Mouse (Mus musculus) embryonic facial prominence, embryonic 15.5 days (tissue): ENCODE results near the gene Bcam. TPM values are rescaled to one million over a fixed set of nuclear protein-coding genes. Genes with fewer than 3 reads are reported as not detected.

ENCODE experiments used
- ATAC-seq: fragments of 200-750 bp; cut with Nextera tagmentation; 2 replicates; pipeline ENCODE4 v1.8.0; 2017; ENCODE audit warnings: low read depth, moderate TSS enrichment; ENCODE audit not compliant: insufficient number of reproducible peaks, low FRiP score, low TSS enrichment
- H3K27ac ChIP-seq: fragments of 300-500 bp; sonication (generic); replicated peaks from 2 replicates; pipeline ENCODE4 v1.5.1; 2015; ENCODE audit warnings: mild to moderate bottlenecking, inconsistent platforms
- H3K27me3 ChIP-seq: fragments of 300-500 bp; sonication (generic); 2 replicates; pipeline ENCODE4 v1.6.1; 2015; ENCODE audit warnings: inconsistent platforms
- H3K36me3 ChIP-seq: fragments of 300-500 bp; sonication (generic); 2 replicates; pipeline ENCODE4 v1.6.1; 2015; ENCODE audit warnings: mild to moderate bottlenecking, inconsistent platforms
- H3K4me1 ChIP-seq: fragments of 300-500 bp; sonication (generic); 2 replicates; pipeline ENCODE4 v1.6.1; 2015; ENCODE audit warnings: inconsistent platforms
- H3K4me2 ChIP-seq: fragments of 300-500 bp; sonication (generic); replicated peaks from 2 replicates; pipeline ENCODE4 v1.6.1; 2015; ENCODE audit warnings: mild to moderate bottlenecking, inconsistent platforms
- H3K4me3 ChIP-seq: fragments of 300-500 bp; sonication (generic); replicated peaks from 2 replicates; pipeline ENCODE4 v1.5.1; 2015; ENCODE audit warnings: mild to moderate bottlenecking, inconsistent platforms
- H3K9ac ChIP-seq: fragments of 300-500 bp; sonication (generic); 2 replicates; pipeline ENCODE4 v1.6.1; 2015; ENCODE audit warnings: inconsistent platforms
- H3K9me3 ChIP-seq: fragments of 300-500 bp; sonication (generic); replicated peaks from 2 replicates; pipeline ENCODE4 v1.6.1; 2016; ENCODE audit warnings: inconsistent platforms
- WGBS: fragments of 180-500 bp; shearing (Covaris S2); methylation state at CpG from one replicate; pipeline ENCODE4 v1.1.7; 2015; 5-methylcytosine and 5-hydroxymethylcytosine counted together
- polyA plus RNA-seq: library from polyadenylated mRNA; unstranded; fragments of >200 nt; fragmentation: Nextera tagmentation; extraction: Ambion mirVana; gene quantifications from 2 replicates; pipeline ENCODE4 v1.2.1, GENCODE M21; 2015

The Bcam gene
- polyA plus RNA-seq, 1 experiment from 2014 or later, result 158 TPM

- no peak overlapping the region for H3K27ac ChIP-seq
- H3K4me3 ChIP-seq, result no peak overlapping the region
- peaks cover 45% of the 10 kb centered on the region for H3K4me1 ChIP-seq
- H3K9ac ChIP-seq, result no peak overlapping the region
- WGBS, result 84% methylated on average over 6 of the region's 6 CpGs
- no peaks in the 10 kb centered on the region for H3K27me3 ChIP-seq
- H3K9me3 ChIP-seq, result no peaks in the 10 kb centered on the region
- H3K36me3 ChIP-seq, result peaks cover 11% of the 10 kb centered on the region; the same call in 1 of the 2 replicates
- H3K4me2 ChIP-seq, result no peak overlapping the region
- ATAC-seq, result no peak
These were observed 27.0 kb downstream of the Bcam start for GRCm38 (mm10) chr7:19743791-19744190.

GRCm38 (mm10) chr7:19742468-19742867, 28.3 kb downstream of the Bcam start:
- no peak overlapping the region for H3K9ac ChIP-seq
- H3K4me2 ChIP-seq, result no peak overlapping the region
- H3K27me3 ChIP-seq, result no peaks in the 10 kb centered on the region
- no peak overlapping the region for H3K4me3 ChIP-seq
- WGBS, result 58% methylated on average over 5 of the region's 5 CpGs
- ATAC-seq, result no peak
- H3K9me3 ChIP-seq, result no peaks in the 10 kb centered on the region
- H3K36me3 ChIP-seq, result peaks cover 20% of the 10 kb centered on the region
- H3K27ac ChIP-seq, result no peak overlapping the region
- H3K4me1 ChIP-seq, result peaks cover 35% of the 10 kb centered on the region

GRCm38 (mm10) chr7:19741329-19742031, 29.3 kb downstream of the Bcam start:
- 11% methylated on average over 8 of the region's 8 CpGs for WGBS
- H3K4me1 ChIP-seq, result peaks cover 25% of the 10 kb centered on the region
- no peaks in the 10 kb centered on the region for H3K9me3 ChIP-seq
- no peak overlapping the region for H3K9ac ChIP-seq
- H3K4me2 ChIP-seq, result peak overlapping the region; percentile 15
- H3K27me3 ChIP-seq, result no peaks in the 10 kb centered on the region
- H3K4me3 ChIP-seq, result no peak overlapping the region
- H3K36me3 ChIP-seq, result peaks cover 30% of the 10 kb centered on the region
- peak overlapping the region; percentile 58 for H3K27ac ChIP-seq
- peak; percentile 52 for ATAC-seq

GRCm38 (mm10) chr7:19740269-19740668, 30.5 kb downstream of the Bcam start:
- no peak overlapping the region for H3K4me2 ChIP-seq
- WGBS, result 91% methylated on average over 11 of the region's 11 CpGs
- no peak for ATAC-seq
- no peak overlapping the region for H3K27ac ChIP-seq
- H3K36me3 ChIP-seq, result peaks cover 37% of the 10 kb centered on the region
- H3K9ac ChIP-seq, result no peak overlapping the region
- H3K4me3 ChIP-seq, result no peak overlapping the region
- no peaks in the 10 kb centered on the region for H3K27me3 ChIP-seq
- H3K4me1 ChIP-seq, result peaks cover 19% of the 10 kb centered on the region
- no peaks in the 10 kb centered on the region for H3K9me3 ChIP-seq

GRCm38 (mm10) chr7:19738771-19739170, 32.0 kb downstream of the Bcam start:
- Histone ChIP-seq H3K9ac (no peak overlapping the region), H3K27me3 (no peaks in the 10 kb centered on the region), H3K9me3 (no peaks in the 10 kb centered on the region), H3K27ac (no peak overlapping the region), H3K4me1 (peaks cover 9% of the 10 kb centered on the region), H3K36me3 (peaks cover 50% of the 10 kb centered on the region), H3K4me3 (no peak overlapping the region), H3K4me2 (no peak overlapping the region)
- no peak for ATAC-seq
- WGBS, result 90% methylated on average over 3 of the region's 3 CpGs

- Histone ChIP-seq H3K9me3 (no peaks in the 10 kb centered on the region), H3K27ac (no peak overlapping the region), H3K27me3 (no peaks in the 10 kb centered on the region), H3K36me3 (peaks cover 64% of the 10 kb centered on the region), H3K4me3 (no peak overlapping the region), H3K9ac (no peak overlapping the region), H3K4me2 (no peak overlapping the region), H3K4me1 (peaks cover 3% of the 10 kb centered on the region)
- no peak for ATAC-seq
- 91% methylated on average over 16 of the region's 16 CpGs for WGBS
These were observed 34.3 kb downstream of the Bcam start for GRCm38 (mm10) chr7:19736389-19737057.

GRCm38 (mm10) chr7:19734178-19734666, 36.6 kb downstream of the Bcam start:
- H3K4me3 ChIP-seq, result no peak overlapping the region
- WGBS, result 86% methylated on average over 10 of the region's 10 CpGs
- H3K4me1 ChIP-seq, result no peaks in the 10 kb centered on the region
- no peak overlapping the region for H3K27ac ChIP-seq
- no peak overlapping the region for H3K4me2 ChIP-seq
- no peak for ATAC-seq
- H3K27me3 ChIP-seq, result no peaks in the 10 kb centered on the region
- H3K36me3 ChIP-seq, result peaks cover 84% of the 10 kb centered on the region
- no peak overlapping the region for H3K9ac ChIP-seq
- no peaks in the 10 kb centered on the region for H3K9me3 ChIP-seq

GRCm38 (mm10) chr7:19726541-19726940, 44.3 kb downstream of the Bcam start:
- Histone ChIP-seq H3K36me3 (peaks cover 95% of the 10 kb centered on the region), H3K4me3 (no peak overlapping the region), H3K9me3 (peaks cover 5% of the 10 kb centered on the region; the same call in 1 of the 2 replicates), H3K4me2 (no peak overlapping the region), H3K27ac (no peak overlapping the region), H3K27me3 (no peaks in the 10 kb centered on the region), H3K9ac (no peak overlapping the region), H3K4me1 (no peaks in the 10 kb centered on the region)
- ATAC-seq, result no peak
- WGBS, result 86% methylated on average over 4 of the region's 4 CpGs

- Histone ChIP-seq H3K9me3 (peaks cover 13% of the 10 kb centered on the region; the same call in 1 of the 2 replicates), H3K4me2 (no peak overlapping the region), H3K36me3 (peaks cover 91% of the 10 kb centered on the region), H3K27me3 (no peaks in the 10 kb centered on the region), H3K4me3 (no peak overlapping the region), H3K4me1 (no peaks in the 10 kb centered on the region), H3K9ac (no peak overlapping the region), H3K27ac (no peak overlapping the region)
- 89% methylated on average over 12 of the region's 12 CpGs for WGBS
- no peak for ATAC-seq
These were observed 46.6 kb downstream of the Bcam start for GRCm38 (mm10) chr7:19724167-19724566.

GRCm38 (mm10) chr7:19722754-19723195, 48.0 kb downstream of the Bcam start:
- Histone ChIP-seq H3K9ac (no peak overlapping the region), H3K9me3 (peaks cover 13% of the 10 kb centered on the region; the same call in 1 of the 2 replicates), H3K27me3 (no peaks in the 10 kb centered on the region), H3K4me3 (no peak overlapping the region), H3K4me1 (no peaks in the 10 kb centered on the region), H3K4me2 (no peak overlapping the region), H3K36me3 (peaks cover 86% of the 10 kb centered on the region), H3K27ac (no peak overlapping the region)
- no peak for ATAC-seq
- 81% methylated on average over 6 of the region's 6 CpGs for WGBS

GRCm38 (mm10) chr7:19719200-19719599, 51.6 kb downstream of the Bcam start:
- no peak overlapping the region for H3K4me2 ChIP-seq
- H3K4me1 ChIP-seq, result peaks cover 16% of the 10 kb centered on the region
- H3K27ac ChIP-seq, result no peak overlapping the region
- peaks cover 58% of the 10 kb centered on the region for H3K36me3 ChIP-seq
- 96% methylated on average over 4 of the region's 4 CpGs for WGBS
- H3K27me3 ChIP-seq, result no peaks in the 10 kb centered on the region
- H3K9me3 ChIP-seq, result peaks cover 13% of the 10 kb centered on the region; the same call in 1 of the 2 replicates
- no peak overlapping the region for H3K4me3 ChIP-seq
- no peak overlapping the region for H3K9ac ChIP-seq
- ATAC-seq, result no peak
